Mouse (Mus musculus) forebrain, embryonic 14.5 days (tissue): ENCODE measurements around the gene Apela. TPM values are rescaled to one million over a fixed set of nuclear protein-coding genes. Genes with fewer than 3 reads are reported as not detected.

Source experiments
- ATAC-seq: fragments of 200-750 bp; cut with Nextera tagmentation; 2 replicates; pipeline ENCODE4 v1.8.0; 2017; ENCODE audit warnings: mild to moderate bottlenecking, moderate library complexity
- DNase-seq: peaks from one replicate; pipeline ENCODE4 v3.0.0-alpha.2; 2015; ENCODE audit warnings: low spot score
- H3K27ac ChIP-seq: fragments of 300-500 bp; sonication (generic); 2 replicates; pipeline ENCODE4 v1.5.1; 2014; ENCODE audit warnings: low read depth, mild to moderate bottlenecking, control low read depth, low read length, moderate library complexity
- H3K27me3 ChIP-seq: fragments of 300-500 bp; sonication (generic); replicated peaks from 2 replicates; pipeline ENCODE4 v1.6.1; 2014; ENCODE audit warnings: low read length, control low read depth, mixed read lengths; ENCODE audit not compliant: control insufficient read depth, insufficient read depth
- H3K36me3 ChIP-seq: fragments of 300-500 bp; sonication (generic); 2 replicates; pipeline ENCODE4 v1.6.1; 2014; ENCODE audit warnings: low read length, control low read depth; ENCODE audit not compliant: control insufficient read depth, insufficient read depth
- H3K4me1 ChIP-seq: fragments of 300-500 bp; sonication (generic); 2 replicates; pipeline ENCODE4 v1.6.1; 2014; ENCODE audit warnings: antibody characterized with exemption, low read length, control low read depth; ENCODE audit not compliant: control insufficient read depth, insufficient read depth
- H3K4me2 ChIP-seq: fragments of 300-500 bp; sonication (generic); 2 replicates; pipeline ENCODE4 v1.6.1; 2014; ENCODE audit warnings: mild to moderate bottlenecking, control low read depth, low read length
- H3K4me3 ChIP-seq: fragments of 300-500 bp; sonication (generic); 2 replicates; pipeline ENCODE4 v1.5.1; 2014; ENCODE audit warnings: low read depth, low read length, control low read depth
- H3K9ac ChIP-seq: fragments of 300-500 bp; sonication (generic); 2 replicates; pipeline ENCODE4 v1.6.1; 2014; ENCODE audit warnings: mild to moderate bottlenecking, low read length, control low read depth, moderate library complexity
- H3K9me3 ChIP-seq: fragments of 300-500 bp; sonication (generic); replicated peaks from 2 replicates; pipeline ENCODE4 v1.6.1; 2016; ENCODE audit warnings: low read length, control low read depth, mixed read lengths; ENCODE audit not compliant: control insufficient read depth
- WGBS: fragments of 180-500 bp; shearing (Covaris S2); extraction: QIAGEN DNeasy Blood & Tissue Kit; methylation state at CpG from one replicate; pipeline ENCODE4 v1.1.7; 2014; 5-methylcytosine and 5-hydroxymethylcytosine counted together
- polyA plus RNA-seq: library from polyadenylated mRNA; unstranded; fragments of >200 nt; fragmentation: Nextera tagmentation; extraction: Ambion mirVana; gene quantifications from 2 replicates; pipeline ENCODE4 v1.2.1, GENCODE M21; 2014

Apela gene
- polyA plus RNA-seq, 1 experiment from 2014 or later: 1.1 TPM

- Histone ChIP-seq H3K4me2 (no peak overlapping the region), H3K36me3 (no peaks in the 10 kb centered on the region), H3K9ac (no peak overlapping the region), H3K4me1 (no peaks in the 10 kb centered on the region), H3K9me3 (no peaks in the 10 kb centered on the region), H3K4me3 (no peak overlapping the region), H3K27me3 (no peaks in the 10 kb centered on the region), H3K27ac (no peak overlapping the region)
- DNase-seq (no peak), ATAC-seq (no peak)
- WGBS: 50% methylated on average over 2 of the region's 2 CpGs
Observed at GRCm38 (mm10) chr8:65064071-65064470, 26.9 kb upstream of the Apela start.

GRCm38 (mm10) chr8:65062195-65062594, 25.1 kb upstream of the Apela start:
- Histone ChIP-seq H3K4me1 (no peaks in the 10 kb centered on the region), H3K9me3 (no peaks in the 10 kb centered on the region), H3K36me3 (no peaks in the 10 kb centered on the region), H3K27me3 (no peaks in the 10 kb centered on the region), H3K27ac (no peak overlapping the region), H3K4me2 (no peak overlapping the region), H3K9ac (no peak overlapping the region), H3K4me3 (no peak overlapping the region)
- WGBS: 74% methylated on average over 4 of the region's 4 CpGs
- DNase-seq (no peak), ATAC-seq (no peak)

- no peaks in the 10 kb centered on the region for H3K4me1 ChIP-seq
- H3K27me3 ChIP-seq: no peaks in the 10 kb centered on the region
- no peaks in the 10 kb centered on the region for H3K9me3 ChIP-seq
- H3K9ac ChIP-seq: no peak overlapping the region
- WGBS: 93% methylated on average over 4 of the region's 4 CpGs
- DNase-seq (no peak), ATAC-seq (no peak)
- H3K4me2 ChIP-seq: no peak overlapping the region
- no peaks in the 10 kb centered on the region for H3K36me3 ChIP-seq
- no peak overlapping the region for H3K4me3 ChIP-seq
- H3K27ac ChIP-seq: no peak overlapping the region
Observed at GRCm38 (mm10) chr8:65056722-65057121, 19.6 kb upstream of the Apela start.

- Histone ChIP-seq H3K27me3 (no peaks in the 10 kb centered on the region), H3K9ac (no peak overlapping the region), H3K27ac (no peak overlapping the region), H3K9me3 (no peaks in the 10 kb centered on the region), H3K4me3 (no peak overlapping the region), H3K4me2 (no peak overlapping the region), H3K4me1 (no peaks in the 10 kb centered on the region), H3K36me3 (no peaks in the 10 kb centered on the region)
- ATAC-seq: no peak
- 75% methylated on average over 5 of the region's 5 CpGs for WGBS
- DNase-seq: no peak
Observed at GRCm38 (mm10) chr8:65053968-65054367, 16.8 kb upstream of the Apela start.

GRCm38 (mm10) chr8:65053554-65053953, 16.4 kb upstream of the Apela start:
- no peak overlapping the region for H3K4me2 ChIP-seq
- H3K27me3 ChIP-seq: no peaks in the 10 kb centered on the region
- no peaks in the 10 kb centered on the region for H3K9me3 ChIP-seq
- 89% methylated on average over 3 of the region's 3 CpGs for WGBS
- no peak for DNase-seq
- no peaks in the 10 kb centered on the region for H3K36me3 ChIP-seq
- H3K4me3 ChIP-seq: no peak overlapping the region
- H3K4me1 ChIP-seq: no peaks in the 10 kb centered on the region
- H3K27ac ChIP-seq: no peak overlapping the region
- ATAC-seq: no peak
- H3K9ac ChIP-seq: no peak overlapping the region

GRCm38 (mm10) chr8:65047801-65048200, 10.7 kb upstream of the Apela start:
- Histone ChIP-seq H3K27me3 (no peaks in the 10 kb centered on the region), H3K4me1 (no peaks in the 10 kb centered on the region), H3K36me3 (no peaks in the 10 kb centered on the region), H3K4me3 (no peak overlapping the region), H3K27ac (no peak overlapping the region), H3K9ac (no peak overlapping the region), H3K9me3 (no peaks in the 10 kb centered on the region), H3K4me2 (no peak overlapping the region)
- 80% methylated on average over 4 of the region's 4 CpGs for WGBS
- no peak for DNase-seq
- ATAC-seq: no peak

GRCm38 (mm10) chr8:65047193-65047592, 10.1 kb upstream of the Apela start:
- no peak overlapping the region for H3K9ac ChIP-seq
- H3K9me3 ChIP-seq: no peaks in the 10 kb centered on the region
- H3K4me2 ChIP-seq: no peak overlapping the region
- H3K27me3 ChIP-seq: no peaks in the 10 kb centered on the region
- H3K36me3 ChIP-seq: no peaks in the 10 kb centered on the region
- 98% methylated on average over 4 of the region's 4 CpGs for WGBS
- no peaks in the 10 kb centered on the region for H3K4me1 ChIP-seq
- no peak overlapping the region for H3K27ac ChIP-seq
- ATAC-seq: no peak
- no peak for DNase-seq
- H3K4me3 ChIP-seq: no peak overlapping the region

- no peak overlapping the region for H3K9ac ChIP-seq
- DNase-seq (no peak), ATAC-seq (no peak)
- H3K27me3 ChIP-seq: no peaks in the 10 kb centered on the region
- 43% methylated on average over 5 of the region's 5 CpGs for WGBS
- no peaks in the 10 kb centered on the region for H3K36me3 ChIP-seq
- H3K4me2 ChIP-seq: no peak overlapping the region
- H3K9me3 ChIP-seq: no peaks in the 10 kb centered on the region
- H3K4me1 ChIP-seq: no peaks in the 10 kb centered on the region
- H3K27ac ChIP-seq: no peak overlapping the region
- no peak overlapping the region for H3K4me3 ChIP-seq
Observed at GRCm38 (mm10) chr8:65046565-65046964, 9.4 kb upstream of the Apela start.

GRCm38 (mm10) chr8:65034136-65034535, 3.0 kb downstream of the Apela start:
- Histone ChIP-seq H3K4me1 (no peaks in the 10 kb centered on the region), H3K9me3 (no peaks in the 10 kb centered on the region), H3K4me3 (no peak overlapping the region), H3K27ac (no peak overlapping the region), H3K4me2 (no peak overlapping the region), H3K36me3 (no peaks in the 10 kb centered on the region), H3K27me3 (no peaks in the 10 kb centered on the region), H3K9ac (no peak overlapping the region)
- DNase-seq (no peak), ATAC-seq (no peak)
- WGBS: 21% methylated on average over 2 of the region's 2 CpGs
